Mouse (Mus musculus): ENCODE measurements around the gene Hoxc4.

Hoxc4 gene

DNA sequence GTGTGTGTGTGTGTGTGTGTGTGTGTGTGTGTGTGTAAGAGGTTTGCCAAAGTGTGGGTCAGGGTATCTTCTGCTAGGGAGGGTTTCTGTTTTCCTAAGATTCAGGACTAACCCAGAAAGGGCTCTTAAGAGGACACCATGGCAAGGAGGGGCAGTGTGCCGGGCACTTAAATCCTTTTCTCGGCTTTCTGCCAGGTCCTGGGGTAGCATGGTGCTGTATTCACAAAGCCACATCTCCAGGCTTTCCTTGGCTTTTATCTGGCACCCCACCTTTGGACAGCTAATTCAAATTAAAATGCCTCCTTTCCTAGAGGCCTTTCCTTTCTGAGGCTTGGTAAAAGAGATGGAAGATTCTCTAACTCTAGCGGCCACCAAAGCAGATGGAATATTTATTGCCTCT lies 20.9 kb downstream of the Hoxc4 start:
- no peak for DNase-seq

DNA sequence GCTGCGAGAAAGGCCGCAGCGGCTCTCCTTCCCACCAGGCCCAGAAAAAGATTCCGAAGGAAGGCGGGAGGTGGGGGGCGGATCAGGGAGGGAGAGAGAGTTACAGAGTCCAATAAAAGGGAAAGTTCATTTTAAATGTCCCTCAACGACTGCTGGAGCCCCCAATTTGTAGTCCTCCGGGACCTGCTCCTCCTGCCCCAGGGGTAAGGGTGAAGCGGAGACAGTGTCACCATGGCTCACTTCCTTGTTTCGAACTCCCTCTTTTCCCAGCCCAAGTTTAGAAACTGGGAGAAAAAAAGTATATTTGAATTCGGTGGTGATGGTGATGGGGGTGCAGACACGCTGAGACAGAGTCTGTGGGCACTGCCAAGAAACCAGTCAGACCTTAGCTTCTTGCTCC lies 21.9 kb downstream of the Hoxc4 start:
- no peak for DNase-seq

GRCm38 (mm10) chr15:103041613-103042012 lies 22.9 kb downstream of the Hoxc4 start:
- DNase-seq, result no peak

DNA sequence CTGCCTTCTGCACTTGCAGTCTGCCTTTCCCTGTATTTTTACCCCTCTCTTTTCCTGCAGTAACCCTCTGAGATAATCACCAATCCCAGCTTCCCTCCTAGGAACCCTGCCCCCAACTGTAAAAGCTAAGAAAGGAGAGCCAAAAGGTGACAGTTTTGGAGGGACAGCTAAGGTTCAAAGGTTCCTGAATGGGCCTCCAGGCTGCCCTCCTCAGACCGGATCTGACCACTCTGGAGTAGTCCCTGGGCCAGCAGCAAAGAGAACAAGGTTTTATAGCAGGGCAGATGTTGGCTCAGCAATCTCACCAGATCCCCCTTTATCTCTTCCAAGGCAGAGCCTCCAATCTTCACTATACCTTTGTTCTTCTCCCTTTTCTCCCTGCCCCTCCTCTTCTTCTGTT lies 23.5 kb downstream of the Hoxc4 start:
- DNase-seq, result no peak

- no peak for DNase-seq
Observed at GRCm38 (mm10) chr15:103051670-103052069, 32.9 kb downstream of the Hoxc4 start.

DNA sequence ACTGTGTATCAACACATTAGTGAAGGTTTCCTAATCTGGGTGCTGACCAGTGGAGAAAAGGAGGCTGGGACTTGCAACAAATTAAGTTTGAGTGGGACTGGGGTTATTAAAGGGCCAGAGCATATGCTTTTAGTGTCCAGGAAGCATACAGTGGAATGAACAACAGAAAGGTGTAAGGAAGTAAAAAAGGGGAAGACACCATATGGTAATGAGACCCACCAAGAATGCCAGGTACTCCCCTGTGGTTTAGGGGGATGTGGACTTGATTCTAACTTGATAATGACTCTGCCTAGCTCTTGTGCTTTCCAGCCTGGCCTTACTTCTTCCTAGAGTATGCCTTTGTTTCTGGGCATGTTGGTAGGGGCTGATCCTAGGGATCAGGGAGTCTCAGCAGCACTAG lies 34.5 kb downstream of the Hoxc4 start:
- no peak for DNase-seq

- no peak for DNase-seq
Observed at GRCm38 (mm10) chr15:103056396-103056795, 37.7 kb downstream of the Hoxc4 start.

DNA sequence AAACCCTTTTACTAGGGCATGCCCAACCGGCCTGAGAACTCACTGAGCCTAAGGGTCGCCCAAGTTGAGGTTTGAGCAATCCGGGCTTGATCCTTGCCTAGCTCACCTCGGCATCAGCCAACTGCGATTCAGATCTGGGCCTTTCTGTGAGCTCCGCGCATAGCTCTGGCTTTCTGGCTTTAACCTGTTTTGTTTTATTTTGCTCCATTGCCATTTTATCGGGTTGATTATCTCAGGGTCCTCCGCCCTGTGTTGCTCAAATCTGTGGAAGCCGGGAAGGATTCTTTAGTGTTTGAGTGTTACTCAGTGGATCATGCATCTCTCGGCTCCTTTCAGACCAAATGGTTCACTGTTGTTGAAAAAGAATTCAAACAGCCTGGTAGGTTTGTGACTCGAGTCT lies 40.0 kb downstream of the Hoxc4 start:
- DNase-seq, result no peak

DNA sequence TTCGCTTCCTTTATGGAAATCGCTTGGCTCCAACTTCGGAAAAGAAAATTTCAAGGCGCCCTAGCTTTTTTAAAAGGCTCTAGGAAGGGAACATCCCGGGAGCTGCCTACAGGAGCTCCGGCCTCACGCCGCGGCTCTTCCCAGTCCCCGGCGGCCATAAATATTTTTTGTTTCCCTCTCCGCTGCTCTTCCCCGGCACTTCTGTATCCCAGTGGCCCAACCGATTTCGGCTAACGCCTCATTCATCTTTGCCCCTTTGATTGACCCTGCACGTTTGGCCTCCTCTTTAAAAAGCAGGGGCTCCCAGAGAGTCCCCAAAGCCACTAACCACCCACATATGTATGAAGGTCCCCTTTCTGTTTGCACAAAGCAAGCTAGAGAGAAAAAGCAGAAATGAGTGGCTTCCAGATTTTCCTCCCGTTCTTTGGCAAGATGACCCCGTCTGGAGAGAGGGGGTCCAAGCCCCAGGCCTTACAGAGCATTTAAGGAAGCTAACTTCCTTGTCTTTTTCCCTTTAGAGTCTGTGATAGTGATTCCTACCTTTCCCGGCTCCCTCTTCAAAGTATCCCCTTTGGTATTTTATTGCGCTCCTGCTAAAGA lies 40.8 kb downstream of the Hoxc4 start:
- DNase-seq, result no peak

- DNase-seq, result no peak
Observed at GRCm38 (mm10) chr15:103060021-103060340, 41.2 kb downstream of the Hoxc4 start.

DNA sequence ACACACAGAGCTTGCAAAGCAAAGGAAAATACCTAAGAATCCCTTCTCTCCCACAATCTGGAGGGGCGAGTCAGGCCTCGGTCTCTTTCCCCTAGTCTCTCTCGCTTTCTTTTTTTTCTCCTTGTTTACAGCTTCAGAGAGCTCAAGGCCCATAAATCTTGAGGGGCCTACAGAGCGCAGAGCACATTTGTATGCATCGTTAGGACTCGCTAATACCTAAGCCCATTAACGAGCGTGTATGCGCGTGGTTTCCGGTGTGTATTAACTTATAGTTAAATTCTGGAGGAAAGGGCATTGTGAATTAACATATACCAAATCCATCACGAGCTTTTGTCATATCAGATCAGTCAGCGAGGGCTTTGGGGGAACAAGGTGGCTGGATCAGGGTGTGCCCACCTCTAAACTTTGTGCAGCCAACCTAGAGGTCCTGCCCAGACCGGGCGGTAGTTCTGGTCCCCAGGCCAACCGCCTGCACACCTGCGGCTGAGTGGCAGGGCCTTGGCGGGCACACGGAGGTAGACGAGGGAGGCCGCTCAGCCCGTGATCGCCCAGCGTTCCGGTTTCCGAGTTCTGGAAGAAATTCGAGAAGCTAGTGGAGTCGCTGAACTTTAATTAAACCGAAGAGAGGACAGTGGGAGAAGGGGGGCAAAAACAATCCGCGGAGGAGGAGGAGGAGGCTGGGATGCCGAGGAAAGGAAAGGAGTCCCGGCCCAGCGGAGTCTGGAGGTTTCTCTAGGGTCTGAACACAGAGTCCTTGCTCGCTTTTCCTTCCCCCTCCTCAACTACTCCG lies 41.8 kb downstream of the Hoxc4 start:
- no peak for DNase-seq

DNA sequence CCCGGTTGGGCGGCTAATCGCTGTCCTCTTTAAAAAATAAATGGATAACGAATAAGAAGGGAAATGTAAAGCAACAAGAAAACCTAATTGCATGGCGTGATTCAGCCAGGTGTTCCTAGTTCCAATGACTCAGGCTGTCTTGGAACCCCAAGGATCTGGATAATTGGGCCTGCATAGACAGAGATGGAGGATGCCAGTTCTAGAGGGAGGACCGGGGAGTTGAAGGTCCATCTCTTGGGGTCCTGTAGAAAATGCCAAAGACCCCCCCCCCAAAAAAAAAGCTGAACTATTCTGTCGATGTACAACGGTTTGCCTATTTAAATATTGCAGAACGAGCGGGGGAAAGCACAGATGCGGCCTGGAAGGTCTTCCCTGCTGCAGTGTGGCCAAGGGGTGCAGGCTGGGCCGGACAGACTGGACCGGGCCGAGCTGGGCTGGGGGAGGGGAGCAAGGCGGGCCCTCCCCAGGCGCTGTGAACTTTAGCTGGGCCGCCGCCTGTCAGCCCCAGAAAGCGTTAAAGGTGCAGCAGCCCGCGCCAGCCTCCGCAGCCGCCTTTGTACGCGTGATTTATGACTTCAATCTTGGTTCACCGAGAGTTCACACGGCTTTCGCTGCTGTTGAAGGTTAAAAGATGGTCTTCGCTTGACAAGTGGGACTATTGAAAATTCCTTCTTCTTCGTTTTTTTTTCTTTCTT lies 42.5 kb downstream of the Hoxc4 start:
- DNase-seq, result no peak

DNA sequence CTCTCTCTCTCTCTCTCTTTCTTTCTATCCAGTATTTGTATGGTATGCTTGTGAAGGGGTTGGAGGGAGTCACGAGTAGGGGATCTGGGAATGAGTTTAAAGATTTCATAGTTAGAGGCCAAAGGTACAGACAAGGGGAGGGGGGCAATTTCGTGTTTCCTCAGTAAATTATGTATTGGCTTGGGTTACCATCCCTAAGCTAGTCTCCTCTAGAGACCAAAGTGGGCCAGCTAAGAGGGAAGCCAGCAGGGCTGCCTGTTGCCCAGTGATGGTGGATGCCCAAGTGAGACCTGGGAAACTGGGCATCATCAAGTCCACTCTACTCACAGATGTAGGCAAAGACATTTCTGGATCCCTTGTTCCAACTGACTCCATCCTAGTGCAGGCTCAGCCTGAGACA lies 43.3 kb downstream of the Hoxc4 start:
- DNase-seq, result no peak

GRCm38 (mm10) chr15:103065642-103066041 lies 46.9 kb downstream of the Hoxc4 start:
- no peak for DNase-seq

GRCm38 (mm10) chr15:103067701-103068100 lies 49.0 kb downstream of the Hoxc4 start:
- DNase-seq, result no peak

- DNase-seq, result no peak
Observed at GRCm38 (mm10) chr15:103069173-103069572, 50.4 kb downstream of the Hoxc4 start.

DNA sequence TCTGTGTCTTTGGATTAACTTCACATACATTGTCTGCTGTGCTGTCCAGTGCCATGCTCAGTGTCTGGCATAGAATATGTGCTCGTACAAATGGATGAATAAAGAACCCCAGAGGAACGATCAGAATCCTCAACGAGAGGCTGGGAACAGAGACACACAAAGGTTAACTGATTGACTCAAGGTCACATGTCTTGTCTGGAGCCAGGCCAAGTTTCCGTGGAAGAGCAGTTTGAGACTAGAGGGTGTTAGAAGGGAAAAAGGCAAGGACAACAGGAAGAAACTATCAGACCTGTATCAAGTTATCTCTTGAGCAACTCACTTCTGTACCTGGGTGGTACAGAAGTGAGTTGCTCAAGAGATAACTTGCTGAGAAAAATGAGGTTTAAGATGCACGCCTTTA lies 52.5 kb downstream of the Hoxc4 start:
- no peak for DNase-seq

DNA sequence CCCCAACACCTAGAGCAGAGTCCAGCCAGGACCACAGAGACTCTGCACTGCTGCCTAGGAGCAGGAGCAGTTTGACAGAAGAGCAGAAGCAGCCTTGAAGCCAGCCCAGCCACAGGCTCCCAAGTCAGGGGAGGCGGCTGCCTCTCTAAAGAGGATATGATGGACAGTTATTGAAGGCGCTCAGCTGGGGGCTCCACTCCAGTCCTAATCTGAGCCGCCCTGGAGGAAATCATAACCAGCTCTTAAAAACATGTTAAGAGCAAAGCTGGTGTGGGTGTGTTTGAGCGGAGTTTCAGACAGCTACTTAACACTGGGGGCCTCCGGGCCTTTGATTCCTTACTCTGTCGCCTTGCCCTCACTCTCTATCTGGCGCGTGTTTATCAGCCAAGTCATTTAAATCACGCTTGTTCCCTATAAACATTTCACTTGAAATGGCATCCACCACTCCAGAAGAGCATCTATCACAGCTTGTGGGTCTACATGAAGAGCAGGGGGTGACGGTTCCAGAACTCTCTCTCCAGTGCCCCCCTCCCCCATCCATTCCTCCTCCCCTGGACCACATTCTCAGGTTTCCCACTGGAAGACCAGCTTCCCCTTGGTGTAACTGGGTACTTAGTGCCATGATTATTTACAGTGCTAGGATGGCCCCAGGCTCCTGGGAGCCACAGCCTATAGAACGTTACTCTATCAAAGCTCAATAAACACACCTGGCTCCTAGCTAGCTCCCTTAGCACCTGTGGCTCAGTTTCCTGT lies 56.1 kb downstream of the Hoxc4 start:
- no peak for DNase-seq

DNA sequence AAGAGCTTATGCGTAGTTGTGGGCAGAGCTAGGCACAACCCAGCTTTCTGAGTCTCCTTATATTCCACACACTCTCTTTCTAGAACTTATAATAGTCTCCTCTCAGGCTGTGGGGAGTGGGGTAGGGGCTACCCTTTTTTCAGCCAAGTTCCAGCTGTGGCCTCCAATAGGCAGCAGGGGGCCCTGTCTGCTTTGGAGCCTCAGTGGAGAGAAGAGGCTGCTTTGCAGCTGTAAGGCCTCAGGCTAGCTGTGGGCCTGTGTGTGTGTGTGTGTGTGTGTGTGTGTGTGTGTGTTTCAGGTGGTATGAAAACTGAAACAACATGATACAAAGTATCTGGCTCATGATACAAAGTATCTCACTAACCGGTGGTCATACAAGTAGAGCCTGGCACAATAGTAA lies 58.9 kb downstream of the Hoxc4 start:
- DNase-seq, result no peak

DNA sequence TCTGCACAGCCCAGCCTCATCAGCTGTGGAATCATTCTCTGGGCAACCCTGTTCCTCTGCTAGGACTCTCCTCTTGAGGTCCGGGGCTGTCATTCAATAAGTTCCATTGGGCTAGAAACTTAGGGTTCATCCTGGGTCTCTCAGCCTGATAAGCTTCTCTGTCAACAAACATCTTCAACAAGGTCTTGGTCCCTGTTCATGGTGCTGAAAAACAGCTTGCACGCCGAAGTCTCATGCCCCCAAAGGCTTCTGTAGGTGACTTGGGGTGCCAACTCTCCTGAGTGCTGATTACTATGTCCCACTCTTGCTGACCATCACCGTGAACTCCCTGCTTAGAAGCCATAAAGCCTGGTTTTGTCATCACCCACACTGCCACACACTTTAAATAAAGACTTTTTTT lies 63.9 kb downstream of the Hoxc4 start:
- no peak for DNase-seq

DNA sequence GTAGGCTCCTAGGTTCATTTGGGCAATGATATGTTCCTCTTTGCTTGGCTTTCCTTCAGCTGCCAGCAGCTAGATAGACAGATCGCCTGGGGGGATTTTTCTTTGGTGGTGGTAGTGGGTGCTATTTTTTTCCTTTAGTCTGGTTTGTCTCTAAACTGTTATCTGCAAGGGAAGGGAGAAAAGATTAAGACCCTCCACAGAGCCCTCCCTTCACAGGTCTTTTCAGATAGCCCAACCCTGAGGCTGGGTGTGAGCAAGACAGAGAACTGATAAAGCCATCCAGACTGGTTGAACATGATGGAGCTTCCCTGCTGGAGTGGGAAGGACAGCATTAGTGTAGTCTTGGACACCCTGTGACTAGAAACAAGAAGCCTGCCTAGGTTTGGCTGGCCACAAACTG lies 64.9 kb downstream of the Hoxc4 start:
- DNase-seq, result no peak

DNA sequence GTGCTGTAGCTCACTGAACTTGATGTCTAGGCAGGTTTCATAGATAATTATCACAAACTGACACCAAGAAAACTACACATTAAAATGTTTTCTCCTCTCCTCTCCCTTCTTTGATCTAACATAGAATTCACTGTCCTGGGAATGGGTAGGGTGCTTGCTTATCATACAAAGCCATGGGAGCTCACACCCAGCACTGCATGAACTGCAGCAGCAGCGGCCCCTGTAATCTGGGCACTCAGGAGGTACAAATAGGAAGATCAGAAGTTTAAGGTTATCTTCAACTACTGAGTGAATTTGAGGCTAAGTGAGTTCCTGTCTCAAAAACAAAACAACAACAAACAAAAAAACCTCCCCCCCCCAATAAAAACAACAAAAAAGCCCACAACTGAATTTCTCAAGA lies 66.2 kb downstream of the Hoxc4 start:
- DNase-seq, result no peak

DNA sequence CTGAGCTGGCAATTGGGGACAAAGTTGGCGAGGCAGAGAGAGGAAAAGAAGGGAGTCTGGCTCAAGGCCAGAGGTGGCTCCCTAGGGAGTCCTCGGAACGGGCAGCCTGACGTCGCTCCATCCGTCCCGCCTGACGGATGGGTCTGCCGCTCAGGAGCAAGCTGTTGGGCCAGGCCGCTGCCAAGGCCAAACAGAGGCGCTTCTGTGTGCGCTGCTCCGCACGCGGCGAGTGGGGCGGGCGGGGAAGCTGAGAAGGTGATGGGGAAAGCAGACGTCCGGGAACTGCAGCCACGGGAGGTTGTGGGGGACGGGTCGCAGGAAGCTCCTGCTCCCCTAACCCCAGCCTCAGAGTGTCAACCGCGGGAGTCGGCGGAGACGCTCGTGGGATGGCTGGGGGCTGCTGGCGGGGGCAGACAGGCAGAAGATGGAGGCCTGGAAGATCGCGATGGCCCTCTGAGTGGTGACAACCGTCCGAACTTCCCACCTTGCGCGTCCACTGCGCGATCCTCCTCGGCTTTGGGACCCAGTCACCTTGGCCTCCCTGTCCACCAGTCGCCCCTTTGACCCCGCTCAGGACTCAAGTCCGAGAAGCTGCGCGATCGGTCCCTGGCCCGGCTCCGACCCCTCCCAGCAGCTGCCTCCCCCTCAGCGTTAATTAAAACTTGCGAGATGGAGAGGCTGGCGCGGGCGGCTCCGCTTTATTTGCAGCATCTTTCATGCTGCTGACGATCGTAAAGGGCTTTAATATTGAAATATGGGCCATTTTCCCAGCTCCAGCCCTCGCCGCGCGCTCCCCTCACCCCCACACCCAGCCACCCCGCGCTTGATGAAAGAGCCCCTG lies 67.3 kb downstream of the Hoxc4 start:
- DNase-seq, result peak; percentile 19

All from lung, postnatal 14 days (tissue).